Mouse (Mus musculus) brain, embryonic 14.5 days (tissue): ENCODE measurements around the gene Dtx2. TPM values are rescaled to one million over a fixed set of nuclear protein-coding genes. Genes with fewer than 3 reads are reported as not detected.

ENCODE experiments used
- DNase-seq: peaks from one replicate; pipeline ENCODE4 v3.0.0-alpha.2; 2011; ENCODE audit warnings: low read depth
- CTCF ChIP-seq: fragments of 200-500 bp; IDR thresholded peaks from 2 replicates; pipeline ENCODE4 v1.5.1; 2012; ENCODE audit warnings: inconsistent platforms, mild to moderate bottlenecking, moderate library complexity, borderline replicate concordance; ENCODE audit not compliant: insufficient read depth, insufficient read length; ENCODE audit errors: extremely low read depth
- POLR2A ChIP-seq: fragments of 200-500 bp; IDR thresholded peaks from 2 replicates; pipeline ENCODE4 v1.6.1; 2012; ENCODE audit warnings: mild to moderate bottlenecking, inconsistent platforms, borderline replicate concordance; ENCODE audit not compliant: poor library complexity, insufficient read depth, insufficient read length, severe bottlenecking; ENCODE audit errors: extremely low read depth
- polyA plus RNA-seq: library from polyadenylated mRNA; depleted of rRNA; stranded (reverse); fragments of >200 nt; gene quantifications from 2 replicates; pipeline ENCODE4 v1.2.3, GENCODE M21; 2012; rRNA removed

The Dtx2 gene
- polyA plus RNA-seq, 1 experiment, result 26.7 TPM

DNA sequence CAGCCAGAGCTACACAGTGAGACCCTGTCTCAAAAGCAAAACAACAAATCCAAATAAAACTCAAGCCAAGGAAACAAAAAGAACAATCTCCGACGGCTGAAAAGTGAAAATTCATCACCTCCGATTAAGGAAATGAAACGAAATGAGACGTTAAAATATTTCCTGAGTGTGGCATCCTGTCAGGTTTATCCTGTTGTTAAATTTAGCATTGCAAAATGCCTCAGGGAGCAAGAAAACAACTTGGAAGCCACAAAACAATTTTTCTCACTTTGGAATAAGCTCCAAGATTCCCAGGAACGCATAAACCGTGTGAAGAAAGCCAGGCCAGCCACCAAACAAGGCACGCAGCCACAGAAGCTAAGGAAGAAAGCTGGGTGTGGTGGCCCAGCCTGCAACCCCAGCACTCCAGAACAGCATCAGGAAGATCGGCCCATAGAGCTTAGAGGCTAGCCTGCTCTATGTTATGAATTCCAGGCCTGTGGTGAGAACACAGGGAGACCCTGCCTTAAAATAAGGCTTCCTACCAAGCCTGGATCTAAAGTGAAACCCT lies 82.5 kb downstream of the Dtx2 start:
- TF ChIP-seq CTCF, result no peak
- TF ChIP-seq POLR2A, result no peak
- DNase-seq, result no peak

DNA sequence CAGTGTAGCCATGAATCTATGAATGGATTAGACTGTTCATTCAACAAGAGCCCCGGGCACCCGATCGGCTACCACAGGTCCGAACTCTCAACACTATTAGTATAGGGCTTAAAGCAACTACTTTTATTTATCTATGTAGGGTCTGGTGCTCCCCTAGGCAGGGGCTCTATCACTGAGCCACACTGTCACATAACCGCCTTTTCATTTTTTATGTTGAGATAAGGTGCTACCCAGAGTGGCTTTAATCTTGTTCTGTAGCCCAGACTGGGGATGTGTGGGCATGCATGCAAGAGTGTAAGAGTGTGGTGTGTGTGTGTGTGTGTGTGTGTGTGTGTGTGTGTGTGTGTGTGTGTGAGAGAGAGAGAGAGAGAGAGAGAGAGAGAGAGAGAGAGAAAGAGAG lies 83.5 kb downstream of the Dtx2 start:
- no peak for DNase-seq
- TF ChIP-seq CTCF, result no peak
- no peak for TF ChIP-seq POLR2A

DNA sequence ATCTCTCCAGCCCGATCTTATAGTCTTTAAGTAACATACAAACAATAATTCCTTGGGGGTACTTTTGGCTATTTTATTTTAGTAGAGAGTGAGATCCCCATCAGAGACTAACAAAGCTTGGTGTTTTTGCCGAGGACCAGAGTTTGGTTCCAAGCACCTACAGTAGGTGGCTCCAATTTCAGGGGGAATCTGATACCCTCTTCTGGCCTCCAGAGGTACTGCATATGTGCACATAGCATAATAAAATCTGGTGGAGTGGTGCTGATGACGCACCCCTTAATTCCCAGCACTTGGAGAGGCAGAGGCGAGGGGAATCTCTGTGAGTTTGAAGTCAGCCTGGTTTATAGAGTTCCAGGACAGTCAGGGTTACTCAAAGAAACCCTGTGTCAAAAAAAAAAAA lies 87.7 kb downstream of the Dtx2 start:
- TF ChIP-seq CTCF (peak; percentile 11; the same call in 1 of the 2 replicates), POLR2A (no peak)
- DNase-seq, result no peak

Other genes starting within 250 kb of the Dtx2 start
- gene Styxl1, start 216.4 kb upstream of the Dtx2 start, polyA plus RNA-seq, result 0.08 and 0.15 TPM in 2 replicates
- gene Mdh2, start 216.3 kb upstream of the Dtx2 start, polyA plus RNA-seq, result 476 and 499 TPM in 2 replicates
- 57.1 and 82.6 TPM in 2 replicates for gene Srrm3, start 187.9 kb upstream of the Dtx2 start, polyA plus RNA-seq
- 17.2 and 27.4 TPM in 2 replicates for gene Hspb1, start 106.9 kb upstream of the Dtx2 start, polyA plus RNA-seq
- gene Ywhag, start 60.2 kb upstream of the Dtx2 start, polyA plus RNA-seq, result 258 and 495 TPM in 2 replicates
- gene Ssc4d, start 20.3 kb upstream of the Dtx2 start, polyA plus RNA-seq, result 2.1 and 5.1 TPM in 2 replicates
- 0.18 and 0.21 TPM in 2 replicates for gene Zp3, start 14.7 kb upstream of the Dtx2 start, polyA plus RNA-seq
- gene Upk3b, start 43.7 kb downstream of the Dtx2 start, polyA plus RNA-seq, result 0.06 and 0.11 TPM in 2 replicates
- gene Upk3bl, start 59.7 kb downstream of the Dtx2 start, polyA plus RNA-seq, result 0.26 and 0.40 TPM in 2 replicates
- 9.5 and 18.1 TPM in 2 replicates for gene Rasa4, start 89.1 kb downstream of the Dtx2 start, polyA plus RNA-seq
- 144 and 199 TPM in 2 replicates for gene Polr2j, start 121.8 kb downstream of the Dtx2 start, polyA plus RNA-seq
- 45.7 and 69.0 TPM in 2 replicates for gene Lrwd1, start 141.3 kb downstream of the Dtx2 start, polyA plus RNA-seq
- 17.5 and 21.8 TPM in 2 replicates for gene Alkbh4, start 141.3 kb downstream of the Dtx2 start, polyA plus RNA-seq
- 52.2 and 58.5 TPM in 2 replicates for gene Orai2, start 175.9 kb downstream of the Dtx2 start, polyA plus RNA-seq
- 36.3 and 37.2 TPM in 2 replicates for gene Prkrip1, start 204.2 kb downstream of the Dtx2 start, polyA plus RNA-seq